Mouse (Mus musculus): ENCODE results near the gene U2af1l4.

DNA sequence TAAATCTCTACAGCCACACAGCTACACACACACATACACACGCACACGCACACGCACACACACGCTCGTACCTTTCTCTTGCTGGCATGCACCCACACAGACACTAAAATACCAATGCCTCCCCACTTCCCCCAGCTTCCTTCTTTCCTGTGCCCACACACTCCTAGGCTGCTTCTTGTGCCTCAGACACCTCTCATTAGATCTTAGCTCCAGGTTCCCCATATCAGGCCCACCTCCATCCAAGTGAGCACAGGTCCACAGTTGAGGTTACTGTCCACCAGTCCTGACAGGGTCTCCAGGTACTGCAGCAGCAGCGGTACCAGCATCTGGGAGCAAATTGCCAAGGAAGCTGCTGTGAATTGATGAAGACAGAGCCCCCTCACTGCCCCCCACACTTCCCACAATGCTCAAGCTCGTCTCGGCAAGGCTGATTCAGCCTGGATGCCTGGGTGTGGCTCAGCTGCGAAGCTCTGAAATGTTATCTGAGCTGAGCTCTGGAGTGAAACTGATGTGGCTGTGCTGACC is 31.7 kb upstream of the U2af1l4 start:
- no peak for TF ChIP-seq CTCF (IDR thresholded peaks at IDR 0.05; ENCODE audit: low read depth, low read length)
- TF ChIP-seq EP300 (IDR thresholded peaks at IDR 0.05; ENCODE audit: insufficient read depth, low read depth, low read length), result no peak

All from ES-Bruce4 (cell line).